Mouse (Mus musculus) adrenal gland, postnatal 25 days (tissue): ENCODE results near the gene Gm28048. TPM values are rescaled to one million over a fixed set of nuclear protein-coding genes. Genes with fewer than 3 reads are reported as not detected.

Experiments used
- DNase-seq: peaks from one replicate; pipeline ENCODE4 v3.0.0; 2021; ENCODE audit warnings: mixed read lengths
- total RNA-seq: library from RNA; stranded (reverse); gene quantifications from 2 replicates; pipeline ENCODE4 v1.2.3, GENCODE M21; 2021

The Gm28048 gene
- total RNA-seq, 1 experiment from 2014 or later = 54.2 TPM

DNA sequence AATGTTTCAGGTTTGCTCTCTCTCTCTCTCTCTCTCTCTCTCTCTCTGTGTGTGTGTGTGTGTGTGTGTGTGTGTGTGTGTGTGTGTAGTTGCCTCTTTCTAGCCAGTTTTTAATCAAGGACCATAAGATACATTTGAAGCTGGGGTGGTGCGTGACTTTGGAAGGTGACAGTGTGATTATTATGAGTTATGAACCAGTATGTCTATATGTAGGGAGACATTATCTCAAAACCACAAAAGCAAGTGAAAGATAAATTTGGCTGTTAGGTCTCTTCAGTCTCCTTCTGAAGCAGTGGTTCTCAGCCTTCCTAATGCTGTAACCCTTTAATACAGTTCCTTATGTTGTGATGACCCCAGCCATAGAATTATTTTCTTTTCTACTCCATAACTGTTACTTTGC is 96.5 kb downstream of the Gm28048 start:
- no peak for DNase-seq

DNA sequence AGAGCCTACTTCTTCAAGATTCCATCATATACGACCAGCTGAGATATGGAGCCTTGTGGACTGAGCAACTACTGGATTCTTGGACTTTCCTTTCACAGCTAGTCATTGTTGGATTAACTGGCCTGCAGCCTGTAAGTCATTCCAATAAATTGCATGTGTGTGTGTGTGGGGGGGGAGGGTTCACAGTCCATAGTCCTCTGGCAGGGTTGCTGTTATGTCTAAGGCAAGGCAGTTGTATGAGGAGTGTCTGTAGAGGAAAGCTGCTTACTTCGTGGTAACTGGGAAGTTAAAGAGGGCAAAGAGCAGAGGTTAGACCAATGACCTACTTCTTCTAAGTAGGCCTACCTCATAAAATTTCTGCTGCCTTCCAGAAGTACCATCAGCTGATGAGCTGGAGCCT is 98.2 kb downstream of the Gm28048 start:
- no peak for DNase-seq

DNA sequence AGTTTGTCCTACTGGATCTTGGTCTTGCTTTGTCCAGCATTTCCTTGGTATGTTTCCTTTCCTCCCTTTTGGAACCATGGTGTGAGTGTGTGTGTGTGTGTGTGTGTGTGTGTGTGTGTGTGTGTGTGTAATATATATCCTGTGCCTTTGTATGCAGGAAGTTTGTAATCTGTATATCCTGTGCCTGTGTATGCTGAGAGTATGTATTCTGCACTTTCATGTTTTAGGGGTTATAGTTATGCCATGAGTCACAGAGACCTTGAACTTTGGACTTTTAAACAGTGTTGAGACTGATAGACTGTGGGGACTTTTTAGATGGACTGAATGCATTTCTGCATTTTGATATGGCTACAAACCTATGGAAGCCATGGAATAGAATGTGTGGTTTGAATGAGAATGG is 99.0 kb downstream of the Gm28048 start:
- DNase-seq = no peak

- no peak for DNase-seq
Measured at GRCm38 (mm10) chr11:22880383-22881172, 101.3 kb downstream of the Gm28048 start.

DNA sequence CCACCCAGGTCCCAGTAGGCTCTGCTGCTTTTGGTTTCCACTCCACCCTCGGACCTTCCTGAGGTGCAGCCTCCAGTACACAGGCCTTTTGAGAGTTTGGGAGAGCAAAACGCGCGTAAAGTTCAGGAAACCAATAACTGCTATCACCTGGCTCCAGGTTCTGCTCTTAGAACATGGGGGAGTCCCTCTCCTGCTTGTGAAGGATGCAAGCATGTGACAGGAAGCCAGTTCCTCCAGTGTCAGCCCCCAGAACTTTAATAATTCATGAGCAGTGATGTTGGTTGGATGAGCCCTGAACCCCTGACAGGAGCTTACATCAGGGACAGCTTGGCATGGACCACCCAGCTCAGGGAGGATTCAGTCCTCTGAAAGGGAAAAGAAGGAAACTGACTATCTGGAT is 102.2 kb downstream of the Gm28048 start:
- no peak for DNase-seq

DNA sequence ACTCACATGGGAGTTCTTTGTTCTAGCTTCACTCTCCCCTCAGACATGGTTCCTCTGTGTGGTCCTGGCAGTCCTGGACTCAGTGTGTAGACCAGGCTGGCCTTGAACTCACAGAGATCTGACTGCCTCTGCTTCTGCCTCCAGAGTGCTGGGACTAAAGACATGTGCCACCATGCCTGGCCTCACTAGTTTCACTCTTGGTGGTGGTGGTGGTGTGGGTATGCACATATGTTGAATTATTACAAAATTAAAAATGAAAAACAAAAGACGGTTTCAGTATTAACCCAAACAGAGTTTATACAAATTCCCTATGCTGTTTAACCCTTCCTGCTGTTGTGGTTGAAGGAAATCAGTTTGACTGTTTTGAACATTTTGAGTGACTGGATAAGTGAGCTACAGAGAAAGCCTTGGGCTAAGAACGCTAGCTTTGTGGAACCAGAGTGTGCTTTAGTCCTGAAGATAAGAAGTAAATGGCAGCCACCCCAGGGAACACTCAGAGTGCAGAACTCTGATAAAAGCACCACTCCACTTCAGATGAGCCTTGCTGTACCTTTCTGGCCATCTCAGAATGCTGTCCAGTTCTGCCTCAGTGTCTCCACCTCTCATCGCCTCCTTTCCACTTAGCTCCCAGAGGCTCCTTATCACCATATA is 105.1 kb downstream of the Gm28048 start:
- no peak for DNase-seq

GRCm38 (mm10) chr11:22875279-22875678 is 106.6 kb downstream of the Gm28048 start:
- DNase-seq = no peak

- no peak for DNase-seq
Measured at GRCm38 (mm10) chr11:22874747-22875146, 107.1 kb downstream of the Gm28048 start.

- no peak for DNase-seq
Measured at GRCm38 (mm10) chr11:22873383-22873782, 108.5 kb downstream of the Gm28048 start.

DNA sequence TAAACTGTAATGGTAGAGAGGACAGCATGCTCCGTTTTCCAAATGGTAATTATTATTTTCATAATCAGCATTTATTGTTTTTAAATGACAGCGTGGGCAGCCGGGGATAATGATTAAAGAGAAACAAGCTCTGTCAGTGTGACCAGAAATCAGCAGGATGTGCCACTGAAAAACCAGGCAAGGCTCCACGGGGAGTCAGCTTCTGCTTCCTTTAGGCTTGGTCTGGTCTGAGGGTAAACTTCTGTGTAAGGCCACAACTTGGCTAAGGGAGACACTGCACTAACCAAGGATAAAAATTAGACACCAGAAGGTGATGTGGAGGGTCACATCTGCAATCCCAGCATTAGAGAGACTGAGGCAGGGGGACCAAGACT is 109.6 kb downstream of the Gm28048 start:
- DNase-seq = no peak

DNA sequence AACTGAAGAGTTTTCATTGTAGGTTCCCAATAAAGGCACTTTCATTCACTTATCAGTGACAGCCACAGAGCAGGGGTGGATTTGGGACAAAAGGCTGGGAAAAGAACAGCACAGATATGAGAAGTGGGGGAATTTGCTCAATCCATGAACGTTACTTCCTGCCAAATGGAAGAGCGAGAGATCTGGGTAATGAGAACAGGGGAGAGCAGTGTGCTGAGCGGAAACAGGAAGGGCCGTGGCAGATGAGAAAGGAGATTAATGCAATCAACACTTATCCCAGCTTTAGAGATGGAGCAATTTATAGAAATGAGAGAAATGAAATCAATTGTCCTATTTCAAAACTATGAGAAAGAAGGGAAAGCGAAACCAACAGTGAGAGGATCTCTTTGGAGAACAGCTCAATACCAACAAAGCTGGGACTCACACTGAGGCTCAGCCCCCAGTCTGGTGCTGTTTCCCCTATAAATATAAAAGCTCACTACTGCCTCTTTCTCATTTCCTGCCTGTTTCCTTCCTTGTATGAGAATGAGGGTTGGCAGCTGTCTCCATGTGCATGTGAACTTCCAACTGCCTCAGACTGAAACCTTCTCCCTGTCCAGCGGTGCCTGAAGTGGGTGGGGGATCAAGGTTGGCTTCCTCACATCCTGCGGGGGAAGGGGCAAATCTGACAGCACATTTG is 110.1 kb downstream of the Gm28048 start:
- DNase-seq = no peak

GRCm38 (mm10) chr11:22868582-22868981 is 113.3 kb downstream of the Gm28048 start:
- no peak for DNase-seq

- no peak for DNase-seq
Measured at GRCm38 (mm10) chr11:22867691-22868090, 114.2 kb downstream of the Gm28048 start.

DNA sequence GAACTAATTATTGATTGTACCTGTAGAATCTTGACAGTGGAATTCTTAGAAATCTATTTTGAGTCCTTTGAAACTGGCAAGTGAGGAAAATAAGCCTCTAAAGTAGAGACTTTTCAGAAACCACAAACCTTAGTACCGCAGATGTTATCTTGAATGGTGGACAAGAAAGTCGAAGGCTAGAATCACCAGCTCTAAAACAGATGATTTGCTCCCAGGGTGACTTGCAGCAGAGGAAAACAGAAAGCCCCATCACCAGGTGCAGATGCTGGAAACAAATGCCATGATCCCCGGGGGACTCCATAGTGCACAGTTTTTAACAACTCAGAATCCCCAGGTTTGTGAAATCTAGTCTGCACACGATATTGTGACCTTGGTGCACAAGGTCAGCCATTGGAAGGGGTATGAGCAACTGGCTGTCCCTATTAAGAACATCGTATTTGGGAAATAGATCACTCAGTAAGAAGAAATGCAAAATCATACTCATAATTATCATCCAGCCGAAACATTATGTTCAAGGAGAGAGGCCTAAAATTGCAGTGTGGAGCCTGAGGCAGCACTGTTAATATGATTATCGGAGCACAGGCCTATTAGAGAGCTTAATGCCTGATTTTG is 116.1 kb downstream of the Gm28048 start:
- no peak for DNase-seq

GRCm38 (mm10) chr11:22864305-22865060 is 117.4 kb downstream of the Gm28048 start:
- DNase-seq = no peak

DNA sequence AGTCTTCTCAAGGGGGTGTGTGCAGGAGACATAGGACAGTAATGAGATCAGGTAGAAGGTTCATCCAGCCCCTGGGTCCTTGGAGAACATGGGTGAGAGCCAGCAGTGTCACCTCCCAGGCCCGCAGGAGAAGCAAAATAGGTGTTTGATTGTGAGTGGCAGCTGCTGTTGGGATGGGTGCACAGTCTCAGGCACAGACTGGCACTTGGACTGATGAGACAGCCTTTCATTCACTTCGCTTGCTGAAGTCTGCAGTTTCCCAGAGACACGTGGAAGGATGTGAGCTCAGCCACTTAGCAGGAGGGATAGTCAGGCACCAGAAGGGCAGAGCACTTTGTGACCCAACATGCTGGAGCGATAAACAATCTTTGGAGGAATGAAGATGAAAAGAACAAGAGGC is 118.3 kb downstream of the Gm28048 start:
- DNase-seq = no peak

DNA sequence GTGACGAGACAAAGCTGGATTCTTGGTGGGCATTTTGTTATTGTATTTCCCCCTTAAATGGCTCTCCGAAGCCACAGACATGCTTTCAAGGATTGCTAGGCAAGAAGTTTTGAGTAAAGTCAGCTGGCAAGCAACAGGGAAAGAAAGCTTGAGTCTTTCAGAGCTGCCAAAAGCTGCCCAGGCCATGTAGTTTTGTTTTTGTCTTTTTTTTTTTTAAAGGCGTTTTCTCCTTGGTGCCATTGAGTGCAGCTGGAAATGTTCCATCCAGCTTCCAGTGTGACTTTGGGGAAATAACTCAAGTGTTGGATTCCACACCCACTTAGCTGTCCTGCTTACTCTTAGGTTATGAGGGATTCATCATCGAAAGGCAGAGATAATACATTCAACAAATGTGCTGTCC is 120.6 kb downstream of the Gm28048 start:
- DNase-seq = no peak

GRCm38 (mm10) chr11:22860335-22861227 is 121.3 kb downstream of the Gm28048 start, which contains the start of gene B3gnt2:
TSS of gene B3gnt2 (minus strand) at chr11:22860961.
- DNase-seq = peak; percentile 59

DNA sequence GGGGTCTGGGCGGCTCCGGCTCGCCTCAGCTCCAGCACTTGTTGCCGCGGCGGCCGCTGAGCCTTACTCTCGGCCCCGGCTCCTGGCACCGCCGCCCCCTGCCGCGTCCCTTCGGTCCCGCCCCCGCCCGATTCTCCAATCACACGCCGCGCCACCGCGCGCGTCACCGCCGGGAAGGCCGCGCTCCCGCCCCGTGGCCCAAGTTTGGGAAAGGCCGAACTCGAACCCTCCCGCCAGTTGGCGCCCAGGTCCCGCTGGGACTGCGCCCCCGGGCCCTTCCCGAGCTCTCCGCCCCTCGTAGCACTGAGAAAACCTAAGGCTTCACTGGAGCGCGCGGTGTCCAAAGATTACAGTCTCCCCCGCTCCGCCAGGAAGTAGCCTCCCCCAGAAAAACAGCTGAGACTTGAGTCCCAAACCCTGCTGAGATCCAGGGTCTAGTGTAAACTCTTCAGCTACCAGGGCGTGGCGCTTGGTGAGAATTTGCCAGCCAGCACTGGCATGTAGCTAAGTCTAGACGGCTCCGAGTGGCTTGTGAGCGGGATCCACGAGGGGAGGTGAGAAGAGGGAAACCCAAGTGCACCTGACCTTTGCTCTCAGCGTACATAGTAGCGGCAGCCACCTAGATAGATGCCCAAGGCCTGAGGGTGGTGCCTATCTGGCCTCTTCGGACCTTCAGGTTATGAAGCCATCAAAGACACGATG is 122.1 kb downstream of the Gm28048 start:
- peak; percentile 94 for DNase-seq

- no peak for DNase-seq
Measured at GRCm38 (mm10) chr11:22859301-22859632, 122.6 kb downstream of the Gm28048 start.
